Mouse (Mus musculus) spleen, adult 18-20 months (tissue): ENCODE results near the gene Rbfox2.
"Not testable (repeated sequence)": the region's sequence is repeated elsewhere in the genome, so short reads cannot be mapped to it uniquely, and the experiment has no call there.

Experiments used
- DNase-seq, 2 experiments: peaks; one replicate each; pipeline ENCODE4 v3.0.0; 2022; ENCODE audit warnings: mixed read lengths in 2 of 2

The Rbfox2 gene

DNA sequence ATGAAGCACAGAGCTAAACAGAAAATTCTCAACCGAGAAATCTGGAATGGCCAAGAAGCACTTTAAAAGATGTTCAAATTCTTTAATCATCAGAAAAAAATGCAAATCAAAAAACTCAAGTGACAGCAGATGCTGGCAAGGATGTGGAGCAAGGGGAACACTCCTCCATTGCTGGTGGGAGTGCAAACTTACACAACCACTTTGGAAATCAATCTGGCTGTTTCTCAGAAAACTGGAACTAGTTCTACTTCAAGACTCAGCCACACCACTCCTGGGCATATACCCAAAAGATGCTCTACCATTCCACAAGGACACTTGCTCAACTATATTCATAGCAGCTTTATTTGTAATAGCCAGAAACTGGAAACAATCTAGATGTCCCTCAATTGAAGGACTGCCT, 37.3 kb downstream of the Rbfox2 start:
- DNase-seq = not testable (repeated sequence)

DNA sequence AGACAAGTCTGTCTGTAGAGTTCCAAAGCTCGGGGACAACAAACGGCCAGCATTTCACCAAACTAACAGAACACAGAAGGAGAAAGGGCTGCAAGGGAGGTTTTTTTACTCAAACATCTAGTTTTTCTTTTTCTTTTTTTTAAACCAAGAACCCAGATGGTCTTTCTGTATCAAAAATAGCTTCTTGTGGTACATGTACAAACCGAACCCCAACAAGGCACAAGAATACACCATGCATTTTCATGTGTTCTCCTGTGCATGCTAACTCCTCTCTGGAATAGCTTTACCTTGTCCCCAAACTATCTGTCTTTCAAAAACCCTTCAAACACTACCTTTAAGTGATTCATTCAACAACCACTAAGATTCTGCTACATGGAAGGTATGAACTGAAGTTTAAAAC, 38.4 kb downstream of the Rbfox2 start:
- no peak for DNase-seq

DNA sequence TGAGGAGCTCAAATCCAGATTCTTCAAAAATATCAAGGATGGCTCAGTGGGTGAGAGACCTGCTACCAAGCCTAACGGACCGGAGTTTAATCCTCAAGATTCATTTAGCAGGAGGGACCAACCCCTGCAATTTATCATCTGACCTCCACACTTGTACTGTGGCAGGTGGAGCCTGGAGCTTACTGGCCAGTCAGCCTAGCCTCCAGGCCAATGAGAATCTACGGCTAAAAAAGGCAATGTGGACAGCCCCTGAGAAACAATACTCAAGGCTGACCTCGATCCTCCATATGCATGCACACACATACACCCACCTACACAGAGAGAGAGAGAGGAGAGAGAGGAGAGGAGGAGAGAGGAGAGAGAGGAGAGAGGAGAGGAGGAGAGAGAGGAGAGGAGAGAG, 41.5 kb downstream of the Rbfox2 start:
- DNase-seq = no peak

DNA sequence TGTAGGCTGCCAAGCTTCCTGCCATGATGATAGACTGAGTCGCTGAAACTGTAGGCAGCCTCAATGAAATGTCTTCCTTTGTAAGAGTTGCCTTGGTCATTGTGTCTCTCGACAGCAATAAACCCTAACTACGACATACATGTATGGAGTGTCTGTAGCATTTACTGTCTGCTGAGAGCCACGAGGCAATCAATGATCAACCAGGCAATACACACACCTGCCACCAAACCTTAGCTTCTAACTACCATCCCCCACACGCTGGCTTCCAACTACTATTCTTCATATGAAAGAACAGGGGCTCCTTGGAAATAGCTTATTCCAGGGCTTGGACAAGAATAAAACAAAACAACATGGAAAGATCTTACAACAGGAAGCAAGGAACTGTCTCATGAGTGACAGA, 42.5 kb downstream of the Rbfox2 start:
- DNase-seq = no peak

DNA sequence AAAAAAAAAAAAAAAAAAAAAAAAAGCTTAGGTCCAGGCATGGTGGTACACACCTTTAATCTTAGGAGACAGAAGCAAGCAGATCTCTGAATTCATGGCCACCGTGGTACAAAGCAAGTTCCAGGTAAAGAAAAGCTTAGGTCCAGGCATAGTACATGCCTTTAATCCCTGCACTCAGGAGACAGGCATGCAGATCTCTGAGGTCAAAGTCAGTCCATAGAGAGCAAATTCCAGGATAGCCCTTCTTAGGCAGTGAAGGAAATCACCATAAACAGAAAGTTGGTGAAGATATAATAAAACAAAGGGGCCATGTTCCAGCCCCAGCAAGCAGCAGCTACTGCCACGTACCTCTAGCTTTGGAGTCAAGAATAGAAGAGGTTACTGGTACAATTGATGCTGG, 44.0 kb downstream of the Rbfox2 start:
- no peak for DNase-seq

DNA sequence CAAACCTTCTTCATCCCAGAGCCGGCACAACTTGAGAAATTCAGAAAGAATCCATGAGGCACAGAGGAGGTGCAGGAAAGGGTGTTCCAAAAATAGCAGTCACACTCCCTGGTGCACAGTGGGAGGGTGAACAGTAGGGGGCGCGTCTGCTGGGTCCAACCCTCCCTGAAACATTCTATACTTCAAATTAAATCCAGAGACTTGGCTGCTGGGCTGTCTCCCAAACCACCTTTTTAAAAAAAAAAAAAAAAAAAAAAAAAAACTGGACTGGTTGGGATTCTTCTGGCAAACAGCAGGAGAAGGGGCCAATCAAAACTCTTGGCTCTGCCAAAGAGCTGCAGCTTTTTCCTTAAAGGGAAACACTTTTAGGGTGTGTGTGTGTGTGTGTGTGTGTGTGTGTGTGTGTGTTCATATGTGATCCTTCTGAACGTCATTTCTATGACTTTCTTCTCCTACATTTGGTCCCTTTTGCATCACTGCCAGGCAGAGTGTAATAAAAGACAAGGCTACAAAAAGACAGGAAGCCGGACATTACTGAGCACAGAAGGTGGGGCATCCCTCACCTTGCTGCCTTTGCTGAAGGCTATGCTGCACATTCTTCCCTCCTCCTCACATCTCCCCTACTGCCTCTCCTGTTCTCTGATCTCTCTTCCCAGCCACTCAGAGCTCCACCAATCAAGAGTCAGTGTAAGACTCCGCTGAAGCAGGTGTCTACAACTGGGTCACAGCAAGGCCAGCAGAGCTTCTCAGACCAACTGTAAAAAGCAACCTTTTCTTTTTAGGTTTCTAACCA, 49.2 kb downstream of the Rbfox2 start:
- DNase-seq = peak in 1 of 2 experiments; percentile 6

DNA sequence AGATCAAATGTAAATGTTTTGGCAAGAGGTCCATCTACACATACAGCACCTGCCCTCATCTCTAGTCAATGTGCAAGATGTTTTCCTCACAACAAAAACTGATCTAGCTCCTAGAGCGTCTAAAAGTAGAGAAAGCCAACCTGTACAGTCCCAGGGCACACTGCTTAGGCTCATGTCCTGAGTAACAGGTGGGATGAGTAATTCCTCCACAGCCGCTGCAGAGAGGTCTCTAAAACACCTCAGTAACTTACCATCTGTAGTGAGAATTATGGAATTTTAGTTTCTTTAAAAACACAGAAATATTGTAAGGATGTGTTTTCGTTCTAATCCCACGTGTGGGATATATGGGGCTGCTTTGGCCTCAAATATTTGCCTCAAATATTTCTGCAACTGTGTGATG, 50.0 kb downstream of the Rbfox2 start:
- DNase-seq = no peak

DNA sequence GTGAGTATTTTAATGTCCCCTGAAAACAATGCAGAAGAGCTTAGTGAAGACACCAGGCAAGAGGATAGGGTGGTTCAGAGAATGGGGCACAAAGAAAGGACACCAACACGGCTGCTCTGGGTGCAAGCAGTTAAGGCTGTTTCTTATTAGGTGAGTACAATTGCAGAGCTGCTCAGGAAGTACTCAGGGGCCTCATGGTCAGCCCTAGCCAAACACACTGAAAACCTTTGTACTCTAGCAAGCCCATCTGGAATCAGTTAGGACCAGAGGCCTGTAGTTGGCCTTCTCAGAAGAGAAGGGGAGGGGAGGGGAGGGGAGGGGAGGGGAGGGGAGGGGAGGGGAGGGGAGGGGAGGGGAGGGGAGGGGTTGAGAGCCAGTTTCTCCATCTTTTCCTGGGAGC, 52.2 kb downstream of the Rbfox2 start:
- DNase-seq = no peak

DNA sequence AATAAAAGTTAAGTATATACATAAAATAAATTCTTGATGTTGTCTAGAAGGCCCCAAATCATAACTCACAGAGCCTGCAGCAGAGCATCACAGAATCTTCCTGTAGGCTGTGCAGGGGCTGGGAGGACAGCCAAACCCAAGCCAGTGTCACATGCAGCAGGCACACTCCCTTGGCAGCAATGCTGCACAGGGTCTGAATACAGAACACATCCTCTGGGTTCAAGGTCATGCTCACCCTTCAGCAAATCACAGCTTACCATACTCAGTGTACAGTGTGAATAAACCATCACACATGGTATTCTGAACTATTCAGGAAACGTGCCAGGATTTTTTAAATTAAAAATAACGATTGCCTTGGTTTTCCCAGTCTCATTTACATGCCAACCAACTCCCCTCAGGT, 52.7 kb downstream of the Rbfox2 start:
- DNase-seq = no peak

DNA sequence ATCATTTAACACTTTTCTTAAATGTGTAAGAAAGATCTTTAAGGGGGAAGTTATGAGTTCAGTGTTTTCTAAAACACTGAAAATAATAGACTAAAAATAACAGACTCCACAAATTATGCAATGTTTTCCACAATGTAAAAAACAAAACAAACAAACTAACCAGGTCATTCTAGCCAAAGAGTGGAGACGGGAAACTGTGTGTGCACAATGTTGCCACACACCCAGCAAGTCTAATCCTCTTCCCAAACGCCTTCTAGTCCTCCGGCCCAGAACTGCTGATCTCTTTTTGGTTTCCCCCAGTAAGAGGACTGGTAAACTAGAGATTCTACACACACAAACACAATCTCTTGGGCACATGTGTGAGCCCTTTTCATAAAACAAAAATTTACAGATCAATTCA, 55.1 kb downstream of the Rbfox2 start:
- no peak for DNase-seq

DNA sequence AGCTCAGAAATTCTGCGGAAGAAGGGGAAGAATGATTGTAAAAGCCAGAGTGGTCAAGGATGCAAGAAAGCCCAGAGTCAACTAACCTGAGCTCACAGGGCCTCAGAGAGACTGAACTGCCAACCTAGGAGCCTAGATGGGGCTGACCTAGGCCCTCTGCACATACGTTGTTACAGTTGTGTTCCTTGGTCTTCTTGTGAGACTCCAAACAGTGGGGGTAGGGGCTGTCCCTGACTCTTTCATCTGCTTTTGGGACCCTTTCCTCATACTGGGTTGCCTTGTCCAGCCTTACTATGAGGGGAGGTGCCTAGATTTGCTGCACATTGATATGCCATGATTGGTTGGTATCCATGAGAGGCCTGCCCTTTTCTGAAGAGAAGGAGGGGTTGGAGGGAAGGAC, 56.0 kb downstream of the Rbfox2 start:
- no peak for DNase-seq

DNA sequence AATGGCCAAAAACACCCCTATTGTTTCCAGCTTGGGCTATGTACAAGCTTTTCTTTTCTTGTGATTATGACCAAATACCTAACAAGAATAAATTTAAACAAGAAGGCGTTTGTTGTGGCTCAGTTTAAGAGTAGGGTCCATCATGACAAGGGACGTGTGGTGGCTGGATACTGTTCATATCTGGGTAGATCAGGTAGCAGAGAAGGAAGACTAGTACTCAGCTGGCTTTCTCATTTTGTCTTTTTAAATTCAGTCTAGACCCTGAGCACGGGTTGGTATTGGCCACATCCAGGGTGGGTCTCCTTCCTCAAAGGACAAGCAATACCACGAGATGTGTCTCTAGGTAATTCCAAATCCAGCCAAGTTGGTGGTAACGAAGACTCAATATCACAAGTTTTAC, 57.4 kb downstream of the Rbfox2 start:
- no peak for DNase-seq

DNA sequence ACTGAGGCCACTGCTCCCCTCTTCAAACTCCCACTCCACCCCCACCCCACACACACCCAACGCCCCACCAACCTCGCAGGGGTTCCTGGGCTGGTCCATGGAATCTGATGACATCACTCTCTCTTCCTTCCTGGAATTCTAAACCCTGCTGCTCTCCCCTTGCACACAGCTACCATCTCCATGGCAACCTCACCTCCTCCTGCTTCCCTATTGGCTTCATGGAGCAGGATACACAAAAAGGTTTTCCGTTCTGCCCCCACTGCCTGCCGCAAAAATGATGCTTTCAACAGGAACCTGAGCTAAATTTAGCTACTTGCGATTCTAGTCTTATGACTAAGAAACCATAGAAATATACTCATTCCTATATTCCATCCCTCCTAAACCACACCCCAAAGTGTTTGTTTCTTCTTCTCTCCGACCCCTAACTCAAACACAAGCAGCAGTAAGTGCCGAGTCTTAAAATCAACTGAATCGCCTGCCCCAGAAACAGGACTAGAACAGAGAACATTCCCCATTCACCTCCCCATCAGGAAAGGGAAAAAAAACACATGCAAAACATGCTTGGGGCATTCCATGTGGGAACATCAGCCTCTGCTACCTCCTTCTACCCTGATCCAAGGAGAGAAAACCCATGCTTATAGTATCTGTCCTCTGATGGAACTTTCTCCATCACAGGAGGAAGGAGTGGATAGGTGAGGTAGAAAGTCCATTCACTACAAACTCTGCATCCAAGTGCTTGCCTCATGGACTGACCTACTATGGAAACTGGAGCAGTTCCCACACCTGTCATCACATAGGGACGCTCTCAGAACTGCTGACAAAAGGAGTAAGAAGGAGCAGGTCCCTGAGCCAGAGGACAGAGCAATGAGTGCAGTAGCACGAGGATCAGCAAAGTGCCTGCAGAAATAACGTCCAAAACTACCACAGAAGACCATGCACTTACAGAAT, 61.1 kb downstream of the Rbfox2 start:
- no peak for DNase-seq

DNA sequence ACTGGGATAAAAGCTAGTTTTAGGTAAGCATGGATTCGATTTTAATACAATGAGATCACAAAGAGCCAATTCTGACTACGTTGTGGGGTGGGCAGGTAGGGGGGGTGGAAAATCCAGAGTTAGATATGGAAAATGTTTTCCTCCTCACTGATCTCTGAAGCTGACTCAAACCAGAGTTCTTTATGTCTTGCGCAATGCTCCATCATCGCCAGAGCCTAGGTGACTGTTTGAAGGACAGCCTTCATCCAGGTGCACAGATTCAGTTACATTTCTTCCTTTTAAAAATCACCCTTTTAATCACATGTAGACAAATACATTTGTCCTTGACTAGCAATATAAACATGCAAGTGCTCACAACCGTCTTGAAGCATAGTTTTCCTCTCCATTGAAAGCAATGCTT, 62.2 kb downstream of the Rbfox2 start:
- DNase-seq = no peak

DNA sequence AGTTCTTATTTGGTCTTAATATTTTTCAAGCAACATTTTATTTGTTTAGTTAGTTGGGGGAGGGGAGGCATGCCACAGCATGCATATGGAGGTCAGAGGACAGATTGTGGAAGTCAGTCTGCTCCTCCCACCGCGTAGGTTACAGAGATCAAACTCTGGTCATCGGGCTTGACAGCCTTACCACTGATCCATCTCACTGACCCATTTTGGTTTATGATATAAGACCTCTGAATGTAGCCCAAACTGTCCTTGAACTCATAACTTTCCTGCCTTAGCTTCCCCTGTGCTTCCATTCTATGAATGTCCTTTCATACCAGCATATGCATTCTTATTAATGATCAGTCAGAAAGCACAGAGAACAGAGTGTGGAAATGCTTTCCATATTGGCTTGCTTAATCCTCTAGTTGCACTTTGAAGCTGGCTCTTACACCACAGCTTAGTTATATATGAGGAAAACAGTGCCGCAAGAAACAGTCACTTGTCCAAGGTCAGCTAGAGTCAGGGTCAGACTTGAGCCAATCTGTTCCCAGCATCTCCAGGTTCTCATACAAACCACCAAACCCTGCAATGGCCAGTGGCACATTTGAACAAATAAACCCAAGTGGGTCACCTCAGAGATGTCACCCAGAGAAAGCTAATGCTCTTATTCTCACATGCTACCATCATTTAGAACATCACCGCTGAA, 62.8 kb downstream of the Rbfox2 start:
- DNase-seq = no peak

DNA sequence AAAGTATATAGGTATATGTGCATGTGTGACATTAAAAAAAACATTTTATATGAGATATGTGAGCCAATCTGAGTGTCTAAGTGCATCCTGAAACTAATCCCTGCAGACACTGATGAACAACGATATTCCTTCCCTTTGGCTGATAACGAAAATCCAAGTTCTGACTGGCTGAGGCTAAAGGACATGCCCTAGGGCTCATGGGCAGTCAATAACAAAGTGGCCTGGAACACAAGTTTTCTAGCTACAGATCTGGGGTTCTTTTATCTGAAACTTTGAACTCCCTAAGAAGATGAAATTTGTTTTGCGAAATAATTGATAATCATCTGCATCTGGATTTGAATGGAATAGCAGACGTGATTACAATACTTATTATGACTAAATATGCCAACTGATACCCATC, 66.2 kb downstream of the Rbfox2 start:
- no peak for DNase-seq

DNA sequence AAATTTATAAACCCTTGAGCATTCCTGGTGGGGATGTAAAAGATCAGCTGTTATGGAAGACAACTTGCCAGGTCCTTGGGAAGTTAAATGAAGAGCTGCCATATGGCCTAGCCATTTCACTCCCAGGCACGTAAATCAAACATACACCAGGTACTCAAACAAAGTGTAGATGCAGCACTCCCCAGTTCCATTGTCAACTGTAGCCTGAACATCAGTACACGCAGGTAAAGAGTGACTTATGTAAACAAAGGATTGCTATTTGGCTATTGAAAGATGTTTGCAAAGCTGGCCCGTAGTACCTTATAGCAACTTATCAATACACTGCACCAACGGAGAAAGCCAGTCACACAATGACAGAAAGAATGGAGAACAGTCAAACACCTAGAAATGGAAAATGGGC, 67.2 kb downstream of the Rbfox2 start:
- no peak for DNase-seq

DNA sequence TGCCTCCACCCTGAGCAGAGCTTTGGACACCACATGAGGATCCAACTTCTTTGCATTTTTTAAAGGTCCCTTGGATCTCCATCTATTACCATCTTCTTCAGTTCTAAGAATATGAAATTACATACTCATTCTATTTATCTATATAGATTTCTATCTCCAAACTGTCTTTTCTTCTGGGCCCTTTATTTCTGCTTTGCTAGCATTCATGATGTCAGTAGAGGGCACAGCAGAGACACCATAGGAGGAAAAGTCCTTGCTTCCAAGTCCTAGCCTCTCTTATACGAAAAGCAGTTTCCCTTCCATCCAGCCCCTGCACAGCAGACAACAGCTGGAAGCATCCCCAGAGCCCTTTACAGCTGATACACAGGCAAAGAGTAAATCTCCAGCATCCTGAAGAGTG, 69.1 kb downstream of the Rbfox2 start:
- DNase-seq = no peak

DNA sequence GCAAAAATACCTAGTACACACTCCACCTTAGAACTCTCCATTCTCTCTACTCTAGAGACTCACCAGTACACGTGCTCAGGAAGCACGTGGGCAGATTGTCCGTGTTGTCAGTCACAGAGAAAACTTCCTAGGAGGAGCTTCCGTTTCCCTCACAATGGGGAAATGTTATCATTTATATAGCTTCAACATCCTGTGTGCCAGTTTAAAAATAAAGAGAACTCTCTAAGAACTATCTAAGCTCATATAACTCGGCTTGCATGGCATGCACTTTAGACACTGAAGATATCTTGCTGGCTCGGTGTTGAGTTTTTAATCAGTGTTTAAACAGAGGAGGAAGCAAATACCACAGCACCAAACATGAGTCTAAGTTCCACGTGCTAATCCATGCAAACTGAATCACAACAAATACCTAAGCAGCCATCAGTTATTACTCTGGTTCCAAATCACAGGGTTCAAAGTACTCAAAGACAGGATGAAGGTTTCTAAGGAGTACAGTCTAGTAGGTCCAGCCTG, 70.7 kb downstream of the Rbfox2 start:
- DNase-seq = no peak

DNA sequence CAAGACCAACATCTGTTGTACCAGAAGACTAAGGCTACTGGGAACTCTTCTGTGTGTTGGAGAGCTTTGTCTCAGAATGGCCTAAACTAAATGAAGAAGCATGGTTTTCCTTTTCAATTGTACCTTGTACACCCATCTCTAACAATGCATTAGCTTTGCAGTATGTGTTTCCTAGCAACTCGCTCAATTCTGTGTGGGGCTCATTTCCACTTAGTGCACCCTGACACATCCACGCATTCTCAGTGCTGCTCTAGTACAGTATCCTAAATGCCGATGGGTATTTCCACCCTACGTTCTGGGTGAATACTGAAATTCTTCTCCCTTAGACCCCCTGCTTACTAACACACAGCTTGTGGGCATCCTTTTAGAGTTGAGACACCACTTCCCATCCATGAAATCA, 71.3 kb downstream of the Rbfox2 start:
- no peak for DNase-seq

DNA sequence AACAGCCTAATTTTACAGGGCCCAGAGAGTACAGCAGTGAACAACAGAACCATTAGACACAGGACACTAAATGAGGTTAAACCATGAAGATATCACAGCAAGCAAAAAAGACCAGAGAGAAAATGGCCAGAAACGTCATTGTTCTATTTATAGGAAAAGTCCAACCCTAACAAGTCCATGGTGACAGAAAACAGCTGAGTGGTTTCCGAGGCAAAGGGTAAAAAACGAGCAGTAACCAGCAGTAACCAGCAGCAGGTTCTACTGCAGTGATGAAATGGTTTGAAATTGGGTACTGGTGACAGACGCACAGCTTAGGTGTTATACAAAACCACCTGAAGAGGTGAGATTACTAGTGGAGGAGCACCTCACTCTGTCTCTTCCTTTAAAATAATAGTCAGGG, 72.5 kb downstream of the Rbfox2 start:
- DNase-seq = no peak

DNA sequence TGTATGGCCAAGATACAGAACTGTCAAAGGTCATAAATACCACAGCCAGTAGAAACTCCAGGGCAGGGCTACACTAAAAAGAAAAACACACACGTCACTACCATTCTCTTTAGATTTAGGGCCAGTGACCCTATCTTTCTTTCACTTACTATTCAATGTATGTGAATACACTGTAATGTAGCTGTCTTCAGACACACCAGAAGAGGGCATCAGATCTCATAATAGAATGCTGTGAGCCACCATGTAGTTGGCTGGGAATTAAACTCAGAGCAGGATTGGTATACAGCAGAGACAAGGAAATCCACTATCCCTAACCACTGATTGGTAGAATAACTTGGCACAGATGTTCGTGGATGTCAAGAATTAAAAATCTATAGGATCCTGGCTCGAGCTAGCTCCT, 76.7 kb downstream of the Rbfox2 start:
- no peak for DNase-seq

DNA sequence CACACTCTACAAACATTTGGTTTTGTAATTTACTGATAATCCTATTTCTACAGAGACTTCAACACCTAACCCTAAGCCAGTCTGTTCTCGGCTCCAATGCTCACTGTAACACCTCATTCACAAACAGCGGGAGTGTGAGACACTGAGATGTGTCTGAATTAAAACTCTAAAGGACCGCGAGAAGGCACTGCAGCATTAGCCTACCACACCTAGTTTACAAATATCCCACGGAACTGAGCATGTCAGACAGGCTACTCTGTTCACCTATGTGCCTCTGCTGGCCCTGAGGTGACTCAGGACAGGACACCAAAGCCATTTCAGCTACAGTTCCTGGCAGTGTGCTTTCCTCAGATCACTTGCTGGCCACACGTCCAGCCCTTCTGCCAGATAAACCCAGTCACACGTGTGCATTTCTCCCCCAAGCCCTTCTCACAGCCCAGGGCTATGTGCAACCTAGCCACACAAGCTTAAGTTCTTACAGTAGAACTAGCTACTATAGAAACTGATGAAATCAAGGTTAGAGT, 79.9 kb downstream of the Rbfox2 start:
- DNase-seq = no peak
